Mouse (Mus musculus): ENCODE measurements around the gene Gm20854.
"Not testable (repeated sequence)": the region's sequence is repeated elsewhere in the genome, so short reads cannot be mapped to it uniquely, and the experiment has no call there.

Gene Gm20854

GRCm38 (mm10) chrY:85530808-85531207, at the start of gene Gm20854:
Gene Gm20854 (minus strand): TSS chrY:85530908.
- CTCF ChIA-PET, result not testable (repeated sequence)

Data from spleen, embryonic (tissue).